Mouse (Mus musculus): ENCODE data around the gene Rhbdf2. TPM values are rescaled to one million over a fixed set of nuclear protein-coding genes. Genes with fewer than 3 reads are reported as not detected.

Rhbdf2 gene
- polyA plus RNA-seq, 1 experiment from 2014 or later, result 1.8 TPM

DNA sequence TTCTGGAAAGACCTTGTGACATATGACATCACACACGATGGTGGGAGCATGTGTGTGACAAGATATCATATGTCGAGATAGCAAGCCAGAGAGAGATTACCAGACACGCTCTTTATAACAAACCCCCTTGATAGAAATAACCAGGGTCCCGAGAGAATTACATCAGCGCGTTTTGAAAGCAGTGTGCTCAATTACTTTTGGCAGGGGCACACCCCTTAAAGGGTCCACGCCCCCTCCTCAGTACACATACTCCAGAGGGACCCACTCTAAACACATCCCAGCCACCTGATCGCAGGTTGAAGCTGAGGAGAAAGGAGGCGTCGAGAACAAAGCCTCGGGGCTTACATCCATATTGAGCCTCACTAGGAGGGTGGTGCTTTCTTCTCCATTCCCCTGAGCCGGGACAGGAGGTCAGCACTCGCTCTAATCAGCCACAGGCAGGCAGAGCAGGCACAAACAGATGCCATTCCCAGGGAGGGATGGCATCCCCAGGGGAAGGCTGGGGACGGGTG lies 37.7 kb downstream of the Rhbdf2 start:
- H3K27me3 ChIP-seq, result peaks cover 20% of the 10 kb centered on the region
- peak overlapping the region; percentile 30; the same call in 1 of the 2 replicates for H3K27ac ChIP-seq (replicated peaks)
- H3K4me1 ChIP-seq, result peaks cover 19% of the 10 kb centered on the region
- no peaks in the 10 kb centered on the region for H3K9me3 ChIP-seq
- H3K9ac ChIP-seq (replicated peaks), result no peak overlapping the region
- ATAC-seq (ENCODE audit: low FRiP score, low read depth), result no peak
- no peak overlapping the region for H3K4me2 ChIP-seq (replicated peaks)
- H3K4me3 ChIP-seq, result no peak overlapping the region
- WGBS, result 33% methylated on average over 14 of the region's 14 CpGs
- no peaks in the 10 kb centered on the region for H3K36me3 ChIP-seq

DNA sequence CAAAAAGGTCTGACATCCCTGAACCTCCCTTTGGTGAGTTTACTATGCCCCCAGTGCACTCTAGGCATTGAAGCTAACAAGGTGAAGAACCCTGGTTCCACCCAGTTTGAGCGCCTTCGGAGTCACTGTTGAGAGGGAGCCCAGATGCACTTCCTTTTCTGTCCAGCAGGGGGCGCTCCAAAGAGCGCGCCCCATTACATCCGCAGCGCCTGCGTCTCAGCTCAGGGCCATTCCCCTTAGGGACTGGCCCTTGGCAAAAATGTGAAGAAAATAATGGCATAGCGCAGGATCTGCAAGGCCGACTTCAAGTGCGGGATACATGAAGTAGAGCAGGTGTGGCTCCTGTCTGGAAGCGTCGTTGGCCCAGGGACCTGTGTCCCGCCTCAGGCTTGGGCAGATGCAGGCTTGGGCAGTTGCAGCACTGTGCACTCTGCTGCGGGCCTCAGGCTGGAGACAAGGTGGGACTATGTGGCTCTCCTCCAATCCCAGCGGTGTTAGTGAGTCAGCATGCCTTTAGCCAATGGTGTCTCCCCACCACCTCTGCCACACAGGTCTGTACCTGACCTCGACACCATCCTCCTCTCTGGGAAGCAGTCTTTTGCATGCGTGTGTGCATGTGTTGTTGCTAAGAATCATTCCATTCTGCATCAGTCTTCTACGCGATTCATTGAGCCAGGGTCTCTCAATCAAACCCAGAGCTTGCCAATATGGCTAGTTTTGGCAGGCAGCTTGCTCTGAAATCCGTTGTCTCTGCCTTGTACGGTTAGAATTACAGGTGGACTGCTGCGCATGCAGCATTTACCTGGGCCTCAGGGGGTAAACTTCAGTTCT lies 39.8 kb downstream of the Rhbdf2 start:
- Histone ChIP-seq H3K4me3 (no peak overlapping the region), H3K9ac (replicated peaks) (0 out of 2 replicates have a peak overlapping the region, but pooled peaks have one; percentile 28), H3K9me3 (no peaks in the 10 kb centered on the region), H3K27ac (replicated peaks) (no peak overlapping the region), H3K4me2 (replicated peaks) (peak overlapping the region; percentile 38), H3K4me1 (peaks cover 9% of the 10 kb centered on the region; the same call in 1 of the 2 replicates), H3K36me3 (no peaks in the 10 kb centered on the region), H3K27me3 (peaks cover 20% of the 10 kb centered on the region)
- ATAC-seq (ENCODE audit: low FRiP score, low read depth), result peak; percentile 69
- 22% methylated on average over 23 of the region's 23 CpGs for WGBS

DNA sequence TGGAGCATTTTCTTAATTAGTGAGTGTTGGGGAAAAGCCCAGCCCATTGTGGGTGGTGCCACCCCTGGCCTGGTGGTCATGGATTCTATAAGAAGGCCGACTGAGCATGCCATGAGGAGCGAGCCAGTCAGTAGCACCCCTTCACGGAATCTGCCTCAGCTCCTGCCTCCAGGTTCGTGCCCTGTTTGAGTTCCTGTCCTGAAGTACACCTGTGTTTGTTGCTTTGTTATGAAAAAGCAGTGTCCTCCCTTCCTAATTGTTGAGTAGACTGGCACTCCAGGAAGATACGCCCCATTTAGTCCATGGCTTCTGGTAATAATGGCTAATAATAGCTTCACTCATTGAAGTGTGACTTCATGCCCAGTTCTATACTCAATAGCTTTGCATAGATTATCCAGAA lies 40.5 kb downstream of the Rhbdf2 start, which contains the start of gene Aanat:
Aanat (plus strand) TSS at position 123 of the 400 bp plus-strand sequence.
- Histone ChIP-seq H3K27ac (replicated peaks) (no peak within 1 kb of the TSS), H3K9ac (replicated peaks) (0 out of 2 replicates have a peak within 1 kb of the TSS, but pooled peaks have one; percentile 28), H3K4me3 (no peak within 1 kb of the TSS)

DNA sequence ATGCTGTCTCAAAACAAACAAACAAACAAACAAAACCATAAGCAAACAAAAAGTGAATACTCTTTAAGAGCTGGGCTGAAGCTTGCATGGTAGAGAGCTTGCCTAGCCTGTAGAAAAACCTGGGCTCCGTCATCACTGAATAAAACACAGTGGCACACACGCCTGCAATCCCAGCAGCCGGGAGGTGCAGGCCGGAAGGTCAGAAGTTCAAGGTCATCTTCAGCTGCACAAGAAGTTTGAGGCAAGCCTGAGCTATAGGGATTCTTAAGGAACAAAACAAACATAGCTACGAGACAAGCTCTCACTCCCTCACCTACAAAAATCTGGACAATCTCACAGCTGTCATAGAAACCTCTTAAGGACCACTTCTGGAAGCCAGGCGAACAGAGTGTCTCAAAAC lies 41.1 kb downstream of the Rhbdf2 start:
- ATAC-seq (ENCODE audit: low FRiP score, low read depth), result no peak
- H3K9me3 ChIP-seq, result no peaks in the 10 kb centered on the region
- H3K9ac ChIP-seq (replicated peaks), result no peak overlapping the region
- no peak overlapping the region for H3K4me2 ChIP-seq (replicated peaks)
- H3K4me1 ChIP-seq, result peaks cover 9% of the 10 kb centered on the region; the same call in 1 of the 2 replicates
- no peak overlapping the region for H3K4me3 ChIP-seq
- H3K36me3 ChIP-seq, result no peaks in the 10 kb centered on the region
- WGBS, result 83% methylated on average over 6 of the region's 6 CpGs
- peaks cover 19% of the 10 kb centered on the region for H3K27me3 ChIP-seq
- no peak overlapping the region for H3K27ac ChIP-seq (replicated peaks)

More for the DNA sequence above, 40.5 kb downstream of the Rhbdf2 start, which contains the start of gene Aanat:
- no peak for ATAC-seq (ENCODE audit: low FRiP score, low read depth)
- no peaks in the 10 kb centered on the region for H3K36me3 ChIP-seq
- H3K4me1 ChIP-seq, result peaks cover 9% of the 10 kb centered on the region; the same call in 1 of the 2 replicates
- peak within 1 kb of the TSS; percentile 38 for H3K4me2 ChIP-seq (replicated peaks)
- WGBS, result 60% methylated on average over 5 of the region's 5 CpGs
- H3K9me3 ChIP-seq, result no peaks in the 10 kb centered on the region
- peaks cover 20% of the 10 kb centered on the region for H3K27me3 ChIP-seq

DNA sequence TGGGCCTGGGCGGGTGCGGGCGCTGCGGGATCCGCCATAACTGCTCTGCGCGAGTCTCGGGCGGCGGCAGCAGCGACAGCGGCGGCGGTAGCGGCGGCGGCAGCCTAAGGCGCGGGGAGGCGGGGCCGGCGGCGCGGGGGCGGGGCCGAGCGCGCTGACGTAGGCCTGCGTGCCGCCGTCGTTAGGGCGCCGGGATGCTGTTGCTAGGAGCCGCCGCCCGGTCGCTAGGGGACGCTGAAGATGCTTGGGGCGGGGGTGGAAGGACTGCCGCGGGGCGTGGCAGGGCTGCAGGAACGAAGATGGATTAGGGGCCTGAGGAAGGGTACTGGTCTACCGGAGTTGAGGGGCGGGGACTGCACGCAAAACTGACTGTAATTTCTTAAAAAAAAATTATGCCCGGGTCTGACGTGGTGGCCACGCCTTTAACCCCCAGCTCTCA lies 45.4 kb downstream of the Rhbdf2 start, which contains the start of gene Ube2o:
Ube2o (minus strand) TSS at position 72 of the 439 bp plus-strand sequence.
- peak within 1 kb of the TSS; percentile 77 for H3K4me2 ChIP-seq (replicated peaks)
- H3K9ac ChIP-seq (replicated peaks), result peak within 1 kb of the TSS; percentile 97
- H3K4me3 ChIP-seq, result peak within 1 kb of the TSS; percentile 98
- ATAC-seq (ENCODE audit: low FRiP score, low read depth), result peak; percentile 83
- no peaks in the 10 kb centered on the region for H3K9me3 ChIP-seq
- 1% methylated on average over 32 of the region's 51 CpGs for WGBS
- peak within 1 kb of the TSS; percentile 91 for H3K27ac ChIP-seq (replicated peaks)
- H3K36me3 ChIP-seq, result no peaks in the 10 kb centered on the region
- H3K27me3 ChIP-seq, result no peaks in the 10 kb centered on the region
- peaks cover 26% of the 10 kb centered on the region for H3K4me1 ChIP-seq

DNA sequence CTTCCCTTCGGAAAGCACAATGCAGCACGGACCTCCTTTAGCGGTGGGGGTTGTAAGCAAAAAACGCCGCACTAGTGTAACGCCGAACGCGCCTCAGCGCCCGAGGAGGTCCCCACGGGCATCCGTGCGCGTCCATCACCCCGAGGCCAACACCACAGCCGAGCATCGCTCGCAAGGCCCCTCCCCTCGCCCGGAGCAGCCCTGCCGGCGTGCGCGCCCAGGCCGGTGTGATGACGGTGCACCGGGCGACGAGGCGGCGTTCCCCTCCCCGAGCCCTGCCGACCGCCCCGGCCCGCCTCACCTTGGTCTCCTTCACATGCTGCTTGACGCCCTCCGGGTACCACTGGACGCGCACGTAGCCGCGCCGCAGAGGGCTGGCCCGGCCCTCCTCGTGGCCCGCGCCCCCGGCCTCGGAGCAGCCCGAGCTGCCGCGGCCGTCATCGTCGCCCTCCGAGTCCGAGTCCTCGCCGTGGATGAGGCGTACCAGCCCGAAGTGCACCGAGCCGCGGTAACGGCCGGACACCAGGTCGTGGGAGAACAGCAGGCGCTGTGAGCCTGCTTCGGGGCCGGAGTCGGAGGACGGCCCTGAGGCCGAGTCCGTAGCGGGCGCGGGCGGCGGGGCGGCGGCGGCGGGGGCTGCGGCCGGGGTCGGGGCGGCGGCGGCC lies 46.0 kb downstream of the Rhbdf2 start:
- H3K4me3 ChIP-seq, result peak overlapping the region; percentile 98
- no peaks in the 10 kb centered on the region for H3K36me3 ChIP-seq
- peak overlapping the region; percentile 97 for H3K9ac ChIP-seq (replicated peaks)
- no peaks in the 10 kb centered on the region for H3K27me3 ChIP-seq
- peak; percentile 82 for ATAC-seq (ENCODE audit: low FRiP score, low read depth)
- peak overlapping the region; percentile 91 for H3K27ac ChIP-seq (replicated peaks)
- H3K4me2 ChIP-seq (replicated peaks), result peak overlapping the region; percentile 77
- under 1% methylated on average over 80 of the region's 91 CpGs for WGBS
- H3K9me3 ChIP-seq, result no peaks in the 10 kb centered on the region
- H3K4me1 ChIP-seq, result peaks cover 31% of the 10 kb centered on the region

DNA sequence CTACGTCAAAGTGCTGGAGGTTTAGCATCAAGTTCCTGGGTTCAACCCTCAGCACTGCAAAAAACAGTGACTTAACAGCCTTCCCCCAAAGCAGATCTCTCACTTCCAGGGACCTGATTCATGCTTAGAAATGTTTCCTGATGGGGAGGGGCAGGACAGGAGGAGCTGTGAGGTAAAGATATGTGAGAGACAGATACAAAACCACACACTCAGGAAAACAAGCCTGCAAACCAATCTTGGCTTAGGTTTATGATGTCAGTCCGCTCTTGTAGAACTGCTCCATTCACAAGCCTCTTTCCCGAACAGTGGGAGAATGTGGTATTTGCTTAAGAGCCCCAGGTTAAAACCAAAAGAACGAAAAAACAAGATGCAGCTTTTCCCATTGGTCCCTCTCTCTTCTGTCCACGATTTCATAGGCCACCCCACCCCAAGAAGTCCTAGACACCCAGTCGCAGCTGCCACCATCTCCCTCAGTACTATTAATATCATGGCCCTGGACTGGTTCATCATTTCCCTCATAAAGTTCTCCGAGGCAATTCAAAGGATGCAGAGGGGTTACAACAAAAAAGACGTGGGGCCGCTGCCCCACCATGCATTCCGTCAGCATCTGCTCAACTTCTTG lies 46.7 kb downstream of the Rhbdf2 start:
- peak overlapping the region; percentile 91 for H3K27ac ChIP-seq (replicated peaks)
- WGBS, result 22% methylated on average over 10 of the region's 10 CpGs
- ATAC-seq (ENCODE audit: low FRiP score, low read depth), result 0 out of 2 replicates have a peak, but pooled peaks have one; percentile 20

DNA sequence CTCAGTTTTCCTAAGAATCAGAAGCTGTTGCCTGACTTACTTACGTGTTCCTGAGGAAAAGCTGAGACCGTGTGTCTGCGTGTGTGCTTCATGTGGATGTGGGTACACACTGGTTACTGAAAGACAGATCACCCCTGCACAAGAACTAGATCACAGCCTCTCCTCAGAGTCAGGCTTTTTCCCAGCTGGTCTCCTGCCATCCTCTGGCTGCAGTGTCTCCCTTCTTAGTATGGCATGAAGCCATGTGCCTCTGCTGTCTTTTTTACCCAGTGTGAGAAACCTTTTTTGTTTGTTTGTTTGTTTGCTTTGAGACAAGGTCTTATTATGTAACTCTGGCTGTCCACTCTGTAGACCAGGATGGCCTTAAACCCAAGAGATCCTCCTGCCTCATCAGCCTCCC lies 47.5 kb downstream of the Rhbdf2 start:
- peak overlapping the region; percentile 77; the same call in 1 of the 2 replicates for H3K4me2 ChIP-seq (replicated peaks)
- peaks cover 47% of the 10 kb centered on the region for H3K4me1 ChIP-seq
- no peaks in the 10 kb centered on the region for H3K36me3 ChIP-seq
- H3K27me3 ChIP-seq, result no peaks in the 10 kb centered on the region
- H3K9ac ChIP-seq (replicated peaks), result no peak overlapping the region
- 94% methylated on average over 3 of the region's 3 CpGs for WGBS
- H3K4me3 ChIP-seq, result no peak overlapping the region
- ATAC-seq (ENCODE audit: low FRiP score, low read depth), result no peak
- no peak overlapping the region for H3K27ac ChIP-seq (replicated peaks)
- no peaks in the 10 kb centered on the region for H3K9me3 ChIP-seq

More for the DNA sequence above, 46.7 kb downstream of the Rhbdf2 start:
- no peaks in the 10 kb centered on the region for H3K27me3 ChIP-seq
- H3K4me2 ChIP-seq (replicated peaks), result peak overlapping the region; percentile 77
- H3K9ac ChIP-seq (replicated peaks), result peak overlapping the region; percentile 97
- no peaks in the 10 kb centered on the region for H3K9me3 ChIP-seq
- no peaks in the 10 kb centered on the region for H3K36me3 ChIP-seq
- peak overlapping the region; percentile 98 for H3K4me3 ChIP-seq
- H3K4me1 ChIP-seq, result peaks cover 38% of the 10 kb centered on the region

DNA sequence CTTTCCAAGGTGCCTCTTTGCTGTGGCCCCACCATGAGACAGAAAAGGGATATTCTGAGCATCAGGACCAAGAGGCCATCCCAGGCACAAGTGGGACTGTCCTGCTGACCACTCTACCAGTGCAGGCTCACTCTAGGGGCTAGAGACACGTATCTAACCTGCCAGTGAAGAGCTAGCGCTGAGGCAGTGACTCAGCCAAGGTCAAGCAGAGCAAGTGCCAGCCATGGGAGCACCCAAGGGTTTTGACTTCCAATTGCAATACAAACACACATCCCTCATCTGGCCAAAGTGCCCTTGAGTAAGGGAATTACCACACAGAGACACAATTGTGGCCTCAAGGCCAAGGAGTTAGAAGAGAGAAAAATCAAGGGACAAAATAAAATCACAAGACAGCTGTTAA lies 51.4 kb downstream of the Rhbdf2 start:
- Histone ChIP-seq H3K27me3 (no peaks in the 10 kb centered on the region), H3K4me1 (peaks cover 71% of the 10 kb centered on the region), H3K27ac (replicated peaks) (no peak overlapping the region; the same call in 1 of the 2 replicates), H3K4me3 (no peak overlapping the region), H3K9me3 (no peaks in the 10 kb centered on the region), H3K4me2 (replicated peaks) (no peak overlapping the region), H3K9ac (replicated peaks) (no peak overlapping the region), H3K36me3 (no peaks in the 10 kb centered on the region)
- WGBS, result 73% methylated on average over 2 of the region's 2 CpGs
- no peak for ATAC-seq (ENCODE audit: low FRiP score, low read depth)

DNA sequence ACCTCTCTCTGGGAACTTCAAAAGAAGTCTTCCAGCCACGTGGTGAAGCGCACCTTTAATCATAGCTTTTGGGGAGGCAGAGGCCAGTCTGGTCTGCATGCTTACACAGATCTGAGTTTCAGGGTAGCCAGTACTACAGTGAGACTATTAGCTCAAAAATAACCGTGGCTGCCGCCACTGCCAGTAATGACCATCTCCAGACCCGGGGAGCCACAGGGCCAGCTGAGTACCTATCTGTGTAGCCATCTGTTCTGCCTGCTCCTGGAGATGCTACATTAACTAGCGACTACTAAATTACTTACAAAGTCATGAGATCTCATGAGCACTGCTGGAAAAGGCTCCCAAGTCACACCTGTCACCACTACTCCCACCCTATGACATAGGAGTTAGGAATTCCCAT lies 51.8 kb downstream of the Rhbdf2 start:
- Histone ChIP-seq H3K9me3 (no peaks in the 10 kb centered on the region), H3K4me1 (peaks cover 67% of the 10 kb centered on the region), H3K4me2 (replicated peaks) (no peak overlapping the region), H3K27me3 (no peaks in the 10 kb centered on the region), H3K27ac (replicated peaks) (no peak overlapping the region; the same call in 1 of the 2 replicates), H3K36me3 (no peaks in the 10 kb centered on the region), H3K9ac (replicated peaks) (no peak overlapping the region), H3K4me3 (no peak overlapping the region)
- WGBS, result 72% methylated on average over 6 of the region's 6 CpGs
- ATAC-seq (ENCODE audit: low FRiP score, low read depth), result no peak

DNA sequence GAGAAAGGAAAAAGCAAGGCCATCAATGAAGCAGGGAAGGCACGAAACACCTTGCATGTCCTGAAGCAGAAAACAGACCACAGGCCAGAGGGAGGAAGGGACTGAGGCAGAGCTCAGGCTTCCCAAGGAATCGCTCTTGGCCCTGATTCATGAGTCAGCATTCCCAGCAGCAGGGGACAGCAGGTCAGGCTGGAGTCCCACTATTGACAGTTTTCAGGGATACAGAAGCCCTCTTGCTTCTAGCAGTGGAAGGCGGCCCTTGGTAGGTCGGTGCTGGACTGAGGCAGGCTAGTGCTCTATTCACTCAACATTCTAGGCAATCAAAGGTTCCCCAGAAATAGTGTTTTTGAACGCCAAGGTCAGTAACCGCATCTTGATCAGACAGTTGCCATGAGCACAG lies 52.3 kb downstream of the Rhbdf2 start:
- Histone ChIP-seq H3K36me3 (no peaks in the 10 kb centered on the region), H3K27ac (replicated peaks) (0 out of 2 replicates have a peak overlapping the region, but pooled peaks have one; percentile 15), H3K9ac (replicated peaks) (0 out of 2 replicates have a peak overlapping the region, but pooled peaks have one; percentile 15), H3K4me1 (peaks cover 62% of the 10 kb centered on the region), H3K27me3 (no peaks in the 10 kb centered on the region), H3K4me2 (replicated peaks) (no peak overlapping the region), H3K9me3 (no peaks in the 10 kb centered on the region), H3K4me3 (no peak overlapping the region)
- ATAC-seq (ENCODE audit: low FRiP score, low read depth), result no peak
- 67% methylated on average over 6 of the region's 6 CpGs for whole genome bisulfite sequencing

All from midbrain, embryonic 12.5 days (tissue).